Mouse (Mus musculus) bone marrow macrophage, adult 2 months (primary cell): ENCODE results near the gene Fmo6.

Experiments
- CTCF ChIP-seq: IDR thresholded peaks from 2 replicates; pipeline ENCODE4 v1.5.1; 2012; ENCODE audit warnings: low read depth, mild to moderate bottlenecking, low read length, moderate library complexity
- POLR2A ChIP-seq: IDR thresholded peaks from 2 replicates; pipeline ENCODE4 v1.6.1; 2012; ENCODE audit warnings: mild to moderate bottlenecking, low read depth, low read length, borderline replicate concordance

DNA sequence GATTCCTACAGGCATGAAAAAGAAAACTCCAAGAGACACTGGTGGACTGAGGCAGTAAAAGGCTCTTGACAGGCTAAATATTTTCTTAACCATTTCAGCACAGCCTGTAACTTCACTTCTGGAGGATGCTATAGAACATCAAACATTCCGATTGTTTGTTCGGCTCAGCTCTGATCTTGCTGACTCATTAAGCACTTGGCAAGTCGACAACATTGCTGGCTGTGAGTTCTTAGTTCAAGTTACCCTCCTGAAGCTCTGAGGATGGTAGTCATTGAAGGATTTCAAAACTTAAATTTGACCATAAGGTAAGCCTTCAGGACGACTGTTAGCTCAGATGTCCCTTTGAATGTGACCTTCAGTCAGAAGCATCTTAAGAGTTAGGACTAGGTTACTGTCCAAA lies 69.9 kb downstream of the Fmo6 start:
- TF ChIP-seq POLR2A (no peak), CTCF (no peak)
